Mouse (Mus musculus) subcutaneous adipose tissue, adult 2 months (tissue): ENCODE results near the gene AU022252. TPM values are rescaled to one million over a fixed set of nuclear protein-coding genes. Genes with fewer than 3 reads are reported as not detected.

Experiments used
- polyA plus RNA-seq: library from polyadenylated mRNA; depleted of rRNA; stranded (reverse); fragments of >200 nt; gene quantifications from 2 replicates; pipeline ENCODE4 v1.2.3, GENCODE M21; 2012; ENCODE audit warnings: low replicate concordance; rRNA removed

AU022252 gene
- 8.6 and 10.8 TPM in 2 replicates for polyA plus RNA-seq

GRCm38 (mm10) chr4:119232410-119233255 lies at the start of gene AU022252, which contains the start of gene P3h1:
TSS of gene AU022252 (minus strand) at chr4:119232712.
TSS of gene P3h1 (plus strand) at chr4:119232915.

GRCm38 (mm10) chr4:119255351-119255750 lies 22.8 kb upstream of the AU022252 start, which contains the start of gene Cldn19:
TSS of gene Cldn19 (plus strand) at chr4:119255414.

GRCm38 (mm10) chr4:119218169-119218568 lies 14.3 kb downstream of the AU022252 start, which contains the start of gene Tmem269:
TSS of gene Tmem269 (minus strand) at chr4:119218217.

GRCm38 (mm10) chr4:119194909-119195581 lies 37.5 kb downstream of the AU022252 start, which contains the start of gene Svbp:
TSS of gene Svbp (plus strand) at chr4:119195306.

GRCm38 (mm10) chr4:119189864-119190263 lies 42.6 kb downstream of the AU022252 start, which contains the start of gene Ermap:
TSS of gene Ermap (minus strand) at chr4:119190011.

GRCm38 (mm10) chr4:119173851-119174453 lies 58.6 kb downstream of the AU022252 start, which contains the start of gene Zfp691:
TSS of gene Zfp691 (minus strand) at chr4:119174195.

Other genes starting within 250 kb of the AU022252 start
- gene Slc2a1, start 124.0 kb downstream of the AU022252 start, polyA plus RNA-seq = 19.7 and 33.8 TPM in 2 replicates
- 10.1 and 11.3 TPM in 2 replicates for gene Zfp691, start 58.5 kb downstream of the AU022252 start, polyA plus RNA-seq
- gene Ermap, start 42.7 kb downstream of the AU022252 start, polyA plus RNA-seq = 0.03 and 0.22 TPM in 2 replicates
- gene Svbp, start 37.4 kb downstream of the AU022252 start, polyA plus RNA-seq = 29.9 and 46.9 TPM in 2 replicates
- gene Tmem269, start 14.5 kb downstream of the AU022252 start, polyA plus RNA-seq = 0.26 TPM in 1 of 2 replicates, not detected in the other
- 41.9 and 58.7 TPM in 2 replicates for gene P3h1, start 203 bp upstream of the AU022252 start, polyA plus RNA-seq
- gene Cldn19, start 22.7 kb upstream of the AU022252 start, polyA plus RNA-seq = 0.36 and 1.0 TPM in 2 replicates
- gene Ybx1, start 61.9 kb upstream of the AU022252 start, polyA plus RNA-seq = 169 and 198 TPM in 2 replicates
- gene Ppih, start 87.8 kb upstream of the AU022252 start, polyA plus RNA-seq = 7.4 and 13.9 TPM in 2 replicates
- 0.24 and 1.7 TPM in 2 replicates for gene Ccdc30, start 182.8 kb upstream of the AU022252 start, polyA plus RNA-seq
- 17.5 and 21.1 TPM in 2 replicates for gene Ppcs, start 189.7 kb upstream of the AU022252 start, polyA plus RNA-seq
- gene Zmynd12, start 190.1 kb upstream of the AU022252 start, polyA plus RNA-seq = 0.49 and 0.60 TPM in 2 replicates